Mouse (Mus musculus) right cerebral cortex, postnatal 4 days (tissue): Measurements from ENCODE around the gene Gm12794.
"Not testable (repeated sequence)": the region's sequence is repeated elsewhere in the genome, so short reads cannot be mapped to it uniquely, and the experiment has no call there.

Experiments
- DNase-seq: peaks from one replicate; pipeline ENCODE4 v3.0.0-alpha.2; 2022

The Gm12794 gene

GRCm38 (mm10) chr4:101940107-101940506, at the start of gene Gm12794:
TSS of gene Gm12794 (plus strand) at chr4:101940407.
- not testable (repeated sequence) for DNase-seq

- DNase-seq = no peak
Measured at GRCm38 (mm10) chr4:101893656-101894420, 46.4 kb upstream of the Gm12794 start, which contains the start of gene C130073F10Rik. TSS of gene C130073F10Rik (minus strand) at chr4:101893789.

GRCm38 (mm10) chr4:101908821-101909220, 31.4 kb upstream of the Gm12794 start, which contains the start of gene Gm12800:
TSS of gene Gm12800 (plus strand) at chr4:101909121.
- DNase-seq = not testable (repeated sequence)

- not testable (repeated sequence) for DNase-seq
Measured at GRCm38 (mm10) chr4:101980949-101981348, 40.7 kb downstream of the Gm12794 start, which contains the start of gene Gm12790. TSS of gene Gm12790 (minus strand) at chr4:101981049.

- DNase-seq = no peak
Measured at GRCm38 (mm10) chr4:101985678-101986077, 45.5 kb downstream of the Gm12794 start.

- not testable (repeated sequence) for DNase-seq
Measured at GRCm38 (mm10) chr4:101986326-101986725, 46.1 kb downstream of the Gm12794 start, which contains the start of gene Gm12789. TSS of gene Gm12789 (plus strand) at chr4:101986626.
